Mouse (Mus musculus) liver, embryonic 16.5 days (tissue): Measurements from ENCODE around the gene Mief1. TPM values are rescaled to one million over a fixed set of nuclear protein-coding genes. Genes with fewer than 3 reads are reported as not detected.
A peak's percentile ranks its signal among the peaks of the same experiment; 100 is the strongest.

ENCODE experiments used
- ATAC-seq: fragments of 200-750 bp; cut with Nextera tagmentation; 2 replicates; pipeline ENCODE4 v1.8.0; 2017; ENCODE audit warnings: low read depth, mild to moderate bottlenecking, moderate number of reproducible peaks, moderate library complexity
- H3K27ac ChIP-seq: fragments of 300-500 bp; sonication (generic); 2 replicates; pipeline ENCODE4 v1.5.1; 2014; ENCODE audit warnings: mild to moderate bottlenecking, low read length
- H3K27me3 ChIP-seq: fragments of 300-500 bp; sonication (generic); 2 replicates; pipeline ENCODE4 v1.6.1; 2014; ENCODE audit warnings: low read depth, low read length, mixed read lengths; ENCODE audit not compliant: control insufficient read depth, insufficient read depth
- H3K36me3 ChIP-seq: fragments of 300-500 bp; sonication (generic); 2 replicates; pipeline ENCODE4 v1.6.1; 2014; ENCODE audit warnings: mild to moderate bottlenecking; ENCODE audit not compliant: control insufficient read depth, insufficient read depth
- H3K4me1 ChIP-seq: fragments of 300-500 bp; sonication (generic); 2 replicates; pipeline ENCODE4 v1.6.1; 2014; ENCODE audit warnings: low read depth, low read length, mixed read lengths; ENCODE audit not compliant: control insufficient read depth
- H3K4me2 ChIP-seq: fragments of 300-500 bp; sonication (generic); 2 replicates; pipeline ENCODE4 v1.6.1; 2014; ENCODE audit warnings: low read depth, low read length, mixed read lengths
- H3K4me3 ChIP-seq: fragments of 300-500 bp; sonication (generic); 2 replicates; pipeline ENCODE4 v1.5.1; 2014; ENCODE audit warnings: low read depth, mild to moderate bottlenecking, low read length
- H3K9ac ChIP-seq: fragments of 300-500 bp; sonication (generic); 2 replicates; pipeline ENCODE4 v1.6.1; 2014; ENCODE audit warnings: low read depth, low read length
- H3K9me3 ChIP-seq: fragments of 300-500 bp; sonication (generic); replicated peaks from 2 replicates; pipeline ENCODE4 v1.6.1; 2016; ENCODE audit warnings: low read length; ENCODE audit not compliant: control insufficient read depth
- WGBS: fragments of 180-500 bp; shearing (Covaris S2); extraction: QIAGEN DNeasy Blood & Tissue Kit; methylation state at CpG from one replicate; pipeline ENCODE4 v1.1.7; 2014; ENCODE audit not compliant: insufficient replicate concordance; 5-methylcytosine and 5-hydroxymethylcytosine counted together
- polyA plus RNA-seq: library from polyadenylated mRNA; unstranded; fragments of >200 nt; fragmentation: Nextera tagmentation; extraction: Ambion mirVana; gene quantifications from 2 replicates; pipeline ENCODE4 v1.2.1, GENCODE M21; 2015

The Mief1 gene
- polyA plus RNA-seq, 1 experiment from 2014 or later = 16.0 TPM

DNA sequence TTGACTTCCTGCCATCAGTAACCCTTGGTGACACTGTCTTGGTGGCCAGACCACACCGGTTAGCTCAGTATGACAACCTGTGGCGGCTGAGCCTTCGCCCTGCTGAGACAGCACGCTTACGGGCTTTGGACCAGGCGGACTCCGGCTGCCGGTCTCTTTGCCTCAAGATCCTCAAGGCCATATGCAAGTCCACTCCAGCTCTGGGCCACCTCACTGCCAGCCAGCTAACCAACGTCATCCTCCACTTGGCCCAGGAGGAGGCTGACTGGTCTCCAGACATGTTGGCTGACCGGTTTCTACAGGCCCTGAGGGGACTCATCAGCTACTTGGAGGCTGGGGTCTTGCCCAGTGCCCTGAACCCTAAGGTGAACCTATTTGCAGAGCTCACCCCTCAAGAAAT, 15.9 kb downstream of the Mief1 start:
- no peaks in the 10 kb centered on the region for H3K9me3 ChIP-seq
- H3K9ac ChIP-seq = peak overlapping the region; percentile 67
- H3K4me1 ChIP-seq = peaks cover 58% of the 10 kb centered on the region
- no peak overlapping the region for H3K4me3 ChIP-seq
- H3K27ac ChIP-seq = peak overlapping the region; percentile 97
- H3K4me2 ChIP-seq = peak overlapping the region; percentile 67; the same call in 1 of the 2 replicates
- WGBS = 82% methylated on average over 10 of the region's 10 CpGs
- ATAC-seq = no peak
- peaks cover 37% of the 10 kb centered on the region for H3K36me3 ChIP-seq
- H3K27me3 ChIP-seq = no peaks in the 10 kb centered on the region

GRCm38 (mm10) chr15:80250586-80250985, 16.8 kb downstream of the Mief1 start:
- H3K4me3 ChIP-seq = peak overlapping the region; percentile 36
- H3K4me1 ChIP-seq = peaks cover 58% of the 10 kb centered on the region
- H3K27ac ChIP-seq = peak overlapping the region; percentile 97
- no peaks in the 10 kb centered on the region for H3K9me3 ChIP-seq
- H3K9ac ChIP-seq = peak overlapping the region; percentile 67
- 15% methylated on average over 6 of the region's 6 CpGs for WGBS
- peaks cover 37% of the 10 kb centered on the region for H3K36me3 ChIP-seq
- H3K27me3 ChIP-seq = no peaks in the 10 kb centered on the region
- peak; percentile 35 for ATAC-seq
- H3K4me2 ChIP-seq = peak overlapping the region; percentile 67

DNA sequence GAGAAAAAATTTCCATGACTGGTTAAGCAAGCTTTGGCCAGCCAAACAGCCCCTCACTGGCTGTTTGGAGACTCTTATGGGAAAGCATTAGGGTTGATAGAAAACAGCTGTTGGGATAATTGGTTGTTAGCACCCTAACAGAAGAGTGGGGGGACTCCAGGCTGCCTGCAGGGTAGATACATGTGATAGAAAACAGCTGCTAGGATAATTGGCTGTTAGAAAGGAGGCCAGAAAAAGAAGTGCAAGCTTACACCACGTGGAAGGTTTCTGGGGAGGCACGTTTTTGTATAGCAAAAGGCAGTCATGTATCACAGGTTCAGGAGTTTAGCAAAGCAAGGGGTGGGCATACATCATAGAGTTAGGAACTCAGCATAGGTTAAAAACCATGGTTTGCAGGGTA, 19.7 kb downstream of the Mief1 start:
- 70% methylated on average over 2 of the region's 2 CpGs for WGBS
- H3K4me1 ChIP-seq = peaks cover 75% of the 10 kb centered on the region
- H3K27ac ChIP-seq = peak overlapping the region; percentile 99
- no peak overlapping the region for H3K4me3 ChIP-seq
- H3K36me3 ChIP-seq = peaks cover 35% of the 10 kb centered on the region
- no peak overlapping the region for H3K9ac ChIP-seq
- no peaks in the 10 kb centered on the region for H3K9me3 ChIP-seq
- ATAC-seq = no peak
- H3K27me3 ChIP-seq = no peaks in the 10 kb centered on the region
- no peak overlapping the region; the same call in 1 of the 2 replicates for H3K4me2 ChIP-seq

DNA sequence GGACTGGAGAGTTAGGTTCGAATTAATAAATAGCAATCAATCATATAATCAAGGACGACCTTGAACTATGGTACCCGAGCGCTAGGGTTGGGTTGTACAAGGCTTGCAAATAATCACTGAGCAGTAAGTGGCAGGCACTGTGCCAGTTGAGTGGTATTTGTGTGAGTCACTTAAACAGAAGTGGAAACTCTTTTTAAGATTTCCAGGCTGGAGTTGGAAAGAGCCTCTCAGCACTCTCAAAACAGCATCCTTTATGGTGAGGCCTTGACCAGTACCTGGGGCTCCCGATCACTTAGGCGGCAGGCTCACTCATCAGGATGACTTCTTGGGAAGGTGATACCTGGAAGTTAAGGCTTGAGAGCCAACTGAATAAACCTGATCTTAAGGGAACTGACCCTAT, 20.4 kb downstream of the Mief1 start:
- WGBS = 51% methylated on average over 6 of the region's 6 CpGs
- H3K36me3 ChIP-seq = peaks cover 29% of the 10 kb centered on the region
- peak overlapping the region; percentile 91 for H3K4me3 ChIP-seq
- H3K4me2 ChIP-seq = peak overlapping the region; percentile 97
- no peaks in the 10 kb centered on the region for H3K9me3 ChIP-seq
- no peaks in the 10 kb centered on the region for H3K27me3 ChIP-seq
- H3K27ac ChIP-seq = peak overlapping the region; percentile 99
- no peak for ATAC-seq
- H3K4me1 ChIP-seq = peaks cover 76% of the 10 kb centered on the region
- peak overlapping the region; percentile 86 for H3K9ac ChIP-seq

DNA sequence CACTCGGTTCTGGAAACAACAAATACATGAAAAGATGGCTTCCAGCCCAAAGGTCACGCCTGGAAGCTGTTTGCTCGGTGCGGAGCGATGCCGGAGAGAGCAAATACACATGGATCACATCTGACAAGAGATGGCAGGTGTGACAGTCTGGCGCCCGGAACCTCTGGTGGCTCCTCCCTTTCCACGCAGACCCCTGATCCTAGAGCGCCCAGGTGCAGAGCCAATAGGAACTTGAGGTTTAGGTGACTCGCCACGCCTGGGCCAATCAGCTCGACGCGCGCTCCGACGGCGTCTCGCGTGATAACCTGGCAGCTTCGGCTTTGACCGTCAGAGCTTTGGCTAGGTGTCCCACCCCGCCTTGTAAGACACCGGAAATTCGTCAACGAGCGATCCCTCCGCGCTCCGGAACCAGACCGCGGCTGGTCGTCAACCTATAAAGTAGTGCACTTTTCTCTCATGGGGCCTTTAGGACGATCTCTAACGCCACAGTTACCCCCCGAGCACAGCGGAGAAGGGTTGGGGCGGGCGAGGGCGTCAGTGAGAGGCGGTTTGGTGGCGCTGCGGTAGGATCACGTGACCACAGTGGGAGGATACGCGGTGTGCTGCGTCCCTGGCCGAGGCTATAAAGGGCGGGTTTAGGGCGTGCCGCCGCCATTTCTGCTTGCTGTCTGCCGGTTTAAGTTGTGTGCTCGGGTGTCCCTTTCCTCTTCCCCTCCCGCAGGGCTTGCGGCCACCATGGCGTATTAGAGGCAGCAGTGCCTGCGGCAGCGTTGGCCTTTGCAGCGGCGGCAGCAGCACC, 21.2 kb downstream of the Mief1 start, which contains the start of gene Atf4:
Gene Atf4, plus strand, starts transcription at position 338 of the 799 bp plus-strand sequence.
- Histone ChIP-seq H3K9me3 (no peaks in the 10 kb centered on the region), H3K27ac (peak within 1 kb of the TSS; percentile 99), H3K27me3 (no peaks in the 10 kb centered on the region), H3K36me3 (peaks cover 24% of the 10 kb centered on the region), H3K4me2 (peak within 1 kb of the TSS; percentile 97), H3K9ac (peak within 1 kb of the TSS; percentile 96), H3K4me3 (peak within 1 kb of the TSS; percentile 91), H3K4me1 (peaks cover 74% of the 10 kb centered on the region)
- WGBS = under 1% methylated on average over 62 of the region's 62 CpGs
- peak; percentile 89 for ATAC-seq

- peaks cover 28% of the 10 kb centered on the region for H3K36me3 ChIP-seq
- peak; percentile 35 for ATAC-seq
These were observed 21.9 kb downstream of the Mief1 start for GRCm38 (mm10) chr15:80255646-80256121.

GRCm38 (mm10) chr15:80256242-80256641, 22.4 kb downstream of the Mief1 start:
- Histone ChIP-seq H3K4me1 (peaks cover 68% of the 10 kb centered on the region), H3K4me3 (peak overlapping the region; percentile 91), H3K36me3 (peaks cover 28% of the 10 kb centered on the region), H3K4me2 (peak overlapping the region; percentile 97), H3K27ac (peak overlapping the region; percentile 99), H3K27me3 (no peaks in the 10 kb centered on the region), H3K9me3 (no peaks in the 10 kb centered on the region), H3K9ac (peak overlapping the region; percentile 96)
- 4% methylated on average over 16 of the region's 16 CpGs for WGBS
- no peak for ATAC-seq

More at GRCm38 (mm10) chr15:80255646-80256121, 21.9 kb downstream of the Mief1 start:
- peak overlapping the region; percentile 96 for H3K9ac ChIP-seq
- H3K4me2 ChIP-seq = peak overlapping the region; percentile 97
- no peaks in the 10 kb centered on the region for H3K9me3 ChIP-seq
- H3K4me3 ChIP-seq = peak overlapping the region; percentile 91
- peak overlapping the region; percentile 99 for H3K27ac ChIP-seq
- H3K27me3 ChIP-seq = no peaks in the 10 kb centered on the region
- peaks cover 73% of the 10 kb centered on the region for H3K4me1 ChIP-seq
- WGBS = under 1% methylated on average over 51 of the region's 51 CpGs

GRCm38 (mm10) chr15:80256656-80257601, 23.1 kb downstream of the Mief1 start:
- Histone ChIP-seq H3K36me3 (peaks cover 28% of the 10 kb centered on the region), H3K4me3 (peak overlapping the region; percentile 91), H3K27me3 (no peaks in the 10 kb centered on the region), H3K4me1 (peaks cover 61% of the 10 kb centered on the region), H3K27ac (peak overlapping the region; percentile 99), H3K9ac (peak overlapping the region; percentile 96), H3K4me2 (peak overlapping the region; percentile 97), H3K9me3 (no peaks in the 10 kb centered on the region)
- no peak for ATAC-seq
- 49% methylated on average over 12 of the region's 12 CpGs for WGBS
